Mouse (Mus musculus) cerebellum, adult 2 months (tissue): ENCODE data around the gene Fam98a. TPM values are rescaled to one million over a fixed set of nuclear protein-coding genes. Genes with fewer than 3 reads are reported as not detected.

Experiments
- DNase-seq, 2 experiments: peaks; one replicate each; pipeline ENCODE4 v3.0.0; 2021
- H3K27ac ChIP-seq: fragments of 200-500 bp; 2 replicates; pipeline ENCODE4 v1.5.1; 2012; ENCODE audit warnings: low read length, control low read depth, inconsistent platforms; ENCODE audit not compliant: insufficient read depth
- H3K27me3 ChIP-seq: fragments of 200-500 bp; 2 replicates; pipeline ENCODE4 v1.6.1; 2012; ENCODE audit warnings: inconsistent platforms, mild to moderate bottlenecking, low read length, moderate library complexity; ENCODE audit not compliant: control insufficient read depth, insufficient read depth
- H3K4me1 ChIP-seq: fragments of 200-500 bp; 2 replicates; pipeline ENCODE4 v1.6.1; 2011; ENCODE audit warnings: low read length; ENCODE audit not compliant: control insufficient read depth, insufficient read depth
- H3K4me3 ChIP-seq: fragments of 200-500 bp; replicated peaks from 2 replicates; pipeline ENCODE3; 2011; ENCODE audit warnings: mild to moderate bottlenecking, low read depth, low read length, control low read depth; ENCODE audit not compliant: insufficient read depth
- CTCF ChIP-seq: fragments of 200-500 bp; IDR thresholded peaks from 2 replicates; pipeline ENCODE4 v1.5.1; 2011; ENCODE audit warnings: low read depth, mild to moderate bottlenecking, control low read depth, low read length, moderate library complexity, borderline replicate concordance; ENCODE audit not compliant: insufficient read depth
- POLR2A ChIP-seq: fragments of 200-500 bp; IDR thresholded peaks from 2 replicates; pipeline ENCODE4 v1.6.1; 2011; ENCODE audit warnings: low read length, control low read depth, borderline replicate concordance; ENCODE audit not compliant: insufficient read depth
- WGBS: fragments of 180-500 bp; shearing (Covaris S2); methylation state at CpG from one replicate; pipeline ENCODE4 v1.1.7; 2018; 5-methylcytosine and 5-hydroxymethylcytosine counted together
- polyA plus RNA-seq: library from polyadenylated mRNA; depleted of rRNA; stranded (reverse); fragments of >200 nt; gene quantifications from 2 replicates; pipeline ENCODE4 v1.2.3, GENCODE M21; 2012; rRNA removed

Gene Fam98a
- polyA plus RNA-seq, 1 experiment, result 56.0 TPM

- TF ChIP-seq CTCF, result no peak
- H3K4me3 ChIP-seq, result no peak overlapping the region
- DNase-seq, result no peak
- 13% methylated on average over 6 of the region's 6 CpGs for WGBS
- H3K27me3 ChIP-seq, result no peaks in the 10 kb centered on the region
- no peaks in the 10 kb centered on the region for H3K4me1 ChIP-seq
- no peak overlapping the region for H3K27ac ChIP-seq
These were observed 53.5 kb downstream of the Fam98a start for GRCm38 (mm10) chr17:75498241-75498651.

GRCm38 (mm10) chr17:75495213-75495612 lies 56.5 kb downstream of the Fam98a start:
- no peak overlapping the region for H3K4me3 ChIP-seq
- no peak for TF ChIP-seq POLR2A
- no peak for TF ChIP-seq CTCF
- 82% methylated on average over 4 of the region's 4 CpGs for WGBS
- no peaks in the 10 kb centered on the region for H3K27me3 ChIP-seq
- no peaks in the 10 kb centered on the region for H3K4me1 ChIP-seq
- no peak overlapping the region for H3K27ac ChIP-seq
- no peak for DNase-seq

Other genes with a start within 250 kb of the Fam98a start
- gene Rasgrp3, start 116.0 kb downstream of the Fam98a start, polyA plus RNA-seq, result 12.9 and 15.6 TPM in 2 replicates